Mouse (Mus musculus): ENCODE data around the gene Rai1. TPM values are rescaled to one million over a fixed set of nuclear protein-coding genes. Genes with fewer than 3 reads are reported as not detected.

The Rai1 gene
- polyA plus RNA-seq, 1 experiment from 2014 or later, result 22.6 TPM

GRCm38 (mm10) chr11:60113624-60114023 lies 8.8 kb downstream of the Rai1 start:
- 6% methylated on average over 4 of the region's 4 CpGs for WGBS
- Histone ChIP-seq H3K36me3 (no peaks in the 10 kb centered on the region), H3K9ac (no peak overlapping the region), H3K27ac (peak overlapping the region; percentile 94), H3K4me3 (peak overlapping the region; percentile 50), H3K4me1 (peaks cover 77% of the 10 kb centered on the region), H3K9me3 (no peaks in the 10 kb centered on the region), H3K27me3 (no peaks in the 10 kb centered on the region), H3K4me2 (peak overlapping the region; percentile 91)
- ATAC-seq (ENCODE audit: insufficient number of reproducible peaks, low FRiP score, low TSS enrichment, low read depth), result no peak

DNA sequence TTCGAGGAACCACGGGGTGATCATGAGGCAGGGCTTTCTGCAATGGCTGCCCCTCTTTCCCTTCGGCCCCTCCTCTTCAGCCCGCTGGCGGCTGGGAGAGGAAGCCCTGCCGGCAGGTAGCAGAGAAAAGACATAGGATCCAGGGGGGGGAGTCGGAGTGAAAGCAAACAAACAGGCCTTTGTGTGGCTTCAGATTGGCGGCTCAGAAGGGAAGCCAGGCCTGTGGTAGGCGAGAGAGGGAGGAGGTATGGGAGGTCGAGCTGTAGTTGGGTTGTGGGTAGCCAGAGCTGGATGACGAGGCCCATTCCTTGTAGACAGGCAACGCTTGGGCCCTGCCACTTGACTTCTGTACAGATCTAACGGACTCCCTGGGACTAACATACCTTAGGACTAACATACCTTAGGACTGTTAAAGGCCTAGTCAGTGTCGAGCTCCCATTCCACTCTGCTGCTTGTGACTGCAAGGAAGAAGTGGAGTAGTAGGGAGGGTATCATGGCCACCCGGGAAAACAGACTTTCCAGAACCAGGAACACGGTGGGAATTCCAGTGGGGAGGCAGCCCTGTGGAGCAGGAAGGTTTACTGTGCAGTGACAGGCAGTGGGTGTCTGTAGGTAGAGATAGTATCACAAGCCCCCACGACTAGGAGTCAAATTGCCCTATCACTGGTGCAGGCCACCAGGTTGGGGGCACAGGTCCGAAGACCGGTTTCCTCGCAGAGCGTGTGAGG lies 9.6 kb downstream of the Rai1 start:
- 5% methylated on average over 20 of the region's 21 CpGs for WGBS
- no peak; the same call in 1 of the 2 replicates for ATAC-seq (ENCODE audit: insufficient number of reproducible peaks, low FRiP score, low TSS enrichment, low read depth)
- no peaks in the 10 kb centered on the region for H3K9me3 ChIP-seq
- peaks cover 73% of the 10 kb centered on the region for H3K4me1 ChIP-seq
- H3K4me2 ChIP-seq, result peak overlapping the region; percentile 91
- H3K9ac ChIP-seq, result peak overlapping the region; percentile 40; the same call in 1 of the 2 replicates
- H3K4me3 ChIP-seq, result peak overlapping the region; percentile 50
- H3K27me3 ChIP-seq, result no peaks in the 10 kb centered on the region
- H3K36me3 ChIP-seq, result no peaks in the 10 kb centered on the region
- H3K27ac ChIP-seq, result peak overlapping the region; percentile 94

- 0% methylated on average over 32 of the region's 43 CpGs for WGBS
- H3K4me2 ChIP-seq, result peak overlapping the region; percentile 91
- H3K27ac ChIP-seq, result peak overlapping the region; percentile 94
- no peaks in the 10 kb centered on the region for H3K9me3 ChIP-seq
- H3K27me3 ChIP-seq, result no peaks in the 10 kb centered on the region
- H3K36me3 ChIP-seq, result no peaks in the 10 kb centered on the region
- peak overlapping the region; percentile 50 for H3K4me3 ChIP-seq
- H3K4me1 ChIP-seq, result peaks cover 73% of the 10 kb centered on the region
- peak overlapping the region; percentile 40; the same call in 1 of the 2 replicates for H3K9ac ChIP-seq
- ATAC-seq (ENCODE audit: insufficient number of reproducible peaks, low FRiP score, low TSS enrichment, low read depth), result peak; percentile 96
Measured at GRCm38 (mm10) chr11:60115024-60115538, 10.3 kb downstream of the Rai1 start.

- ATAC-seq (ENCODE audit: insufficient number of reproducible peaks, low FRiP score, low TSS enrichment, low read depth), result no peak
- no peaks in the 10 kb centered on the region for H3K27me3 ChIP-seq
- peak overlapping the region; percentile 50 for H3K4me3 ChIP-seq
- H3K9ac ChIP-seq, result peak overlapping the region; percentile 31; the same call in 1 of the 2 replicates
- no peaks in the 10 kb centered on the region for H3K9me3 ChIP-seq
- H3K27ac ChIP-seq, result peak overlapping the region; percentile 94
- peak overlapping the region; percentile 91 for H3K4me2 ChIP-seq
- peaks cover 75% of the 10 kb centered on the region for H3K4me1 ChIP-seq
- no peaks in the 10 kb centered on the region for H3K36me3 ChIP-seq
- WGBS, result 26% methylated on average over 6 of the region's 6 CpGs
Measured at GRCm38 (mm10) chr11:60115638-60116276, 10.9 kb downstream of the Rai1 start.

DNA sequence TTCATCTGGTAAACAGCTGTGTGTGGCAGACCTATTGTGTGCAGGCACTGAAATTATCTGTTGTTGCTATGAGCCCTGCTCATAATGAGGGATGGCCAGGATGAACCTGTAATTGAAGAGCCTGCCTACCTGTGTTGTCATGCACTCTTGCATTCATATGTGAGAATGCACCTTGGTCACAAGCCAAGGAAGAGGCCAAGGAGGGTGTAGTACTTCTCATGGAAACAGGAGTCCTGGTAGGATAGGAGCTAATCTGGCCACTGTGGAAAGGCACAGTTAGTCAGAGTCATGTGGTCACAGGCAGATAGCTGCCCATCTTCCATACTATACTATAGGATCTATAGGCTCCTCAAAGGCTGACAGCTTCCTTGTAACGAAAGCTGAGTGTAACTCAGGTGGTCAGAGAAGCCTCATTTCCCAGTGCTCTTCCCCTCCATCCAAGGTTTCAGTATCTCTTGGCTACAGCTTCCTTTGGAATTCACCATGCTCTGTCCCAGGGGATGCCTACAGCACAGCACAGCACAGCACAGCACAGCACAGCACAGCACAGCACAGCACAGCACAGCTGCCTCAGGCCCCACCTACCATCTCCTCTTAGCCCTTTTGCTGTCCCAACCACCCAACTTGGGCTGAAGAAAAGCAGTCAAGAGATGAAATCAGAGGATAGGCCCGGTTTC lies 15.9 kb downstream of the Rai1 start:
- peaks cover 36% of the 10 kb centered on the region for H3K4me1 ChIP-seq
- H3K27ac ChIP-seq, result no peak overlapping the region
- 85% methylated on average over 2 of the region's 2 CpGs for WGBS
- no peak overlapping the region for H3K4me2 ChIP-seq
- H3K36me3 ChIP-seq, result no peaks in the 10 kb centered on the region
- H3K4me3 ChIP-seq, result no peak overlapping the region
- H3K9me3 ChIP-seq, result no peaks in the 10 kb centered on the region
- no peak for ATAC-seq (ENCODE audit: insufficient number of reproducible peaks, low FRiP score, low TSS enrichment, low read depth)
- H3K9ac ChIP-seq, result no peak overlapping the region
- H3K27me3 ChIP-seq, result no peaks in the 10 kb centered on the region

- no peak overlapping the region for H3K9ac ChIP-seq
- peaks cover 43% of the 10 kb centered on the region for H3K4me1 ChIP-seq
- ATAC-seq (ENCODE audit: insufficient number of reproducible peaks, low FRiP score, low TSS enrichment, low read depth), result no peak
- no peak overlapping the region for H3K27ac ChIP-seq
- H3K4me3 ChIP-seq, result no peak overlapping the region
- no peaks in the 10 kb centered on the region for H3K9me3 ChIP-seq
- no peaks in the 10 kb centered on the region for H3K36me3 ChIP-seq
- no peak overlapping the region for H3K4me2 ChIP-seq
- no peaks in the 10 kb centered on the region for H3K27me3 ChIP-seq
Measured at GRCm38 (mm10) chr11:60122611-60123010, 17.8 kb downstream of the Rai1 start.

- peaks cover 26% of the 10 kb centered on the region for H3K4me1 ChIP-seq
- no peak overlapping the region for H3K4me2 ChIP-seq
- 0 out of 2 replicates have a peak overlapping the region, but pooled peaks have one; percentile 4 for H3K27ac ChIP-seq
- no peak for ATAC-seq (ENCODE audit: insufficient number of reproducible peaks, low FRiP score, low TSS enrichment, low read depth)
- H3K9ac ChIP-seq, result no peak overlapping the region
- H3K27me3 ChIP-seq, result no peaks in the 10 kb centered on the region
- H3K36me3 ChIP-seq, result no peaks in the 10 kb centered on the region
- no peaks in the 10 kb centered on the region for H3K9me3 ChIP-seq
- H3K4me3 ChIP-seq, result no peak overlapping the region
Measured at GRCm38 (mm10) chr11:60127048-60127447, 22.2 kb downstream of the Rai1 start.

GRCm38 (mm10) chr11:60127863-60128512 lies 23.2 kb downstream of the Rai1 start:
- no peaks in the 10 kb centered on the region for H3K9me3 ChIP-seq
- peak overlapping the region; percentile 4; the same call in 1 of the 2 replicates for H3K27ac ChIP-seq
- no peak overlapping the region for H3K9ac ChIP-seq
- no peaks in the 10 kb centered on the region for H3K27me3 ChIP-seq
- peak; percentile 42; the same call in 1 of the 2 replicates for ATAC-seq (ENCODE audit: insufficient number of reproducible peaks, low FRiP score, low TSS enrichment, low read depth)
- H3K4me2 ChIP-seq, result no peak overlapping the region
- H3K4me1 ChIP-seq, result peaks cover 29% of the 10 kb centered on the region
- H3K4me3 ChIP-seq, result no peak overlapping the region
- WGBS, result 48% methylated on average over 4 of the region's 4 CpGs
- no peaks in the 10 kb centered on the region; the same call in 1 of the 2 replicates for H3K36me3 ChIP-seq

GRCm38 (mm10) chr11:60130516-60130915 lies 25.7 kb downstream of the Rai1 start:
- H3K27ac ChIP-seq, result peak overlapping the region; percentile 44; the same call in 1 of the 2 replicates
- peaks cover 42% of the 10 kb centered on the region for H3K4me1 ChIP-seq
- no peak for ATAC-seq (ENCODE audit: insufficient number of reproducible peaks, low FRiP score, low TSS enrichment, low read depth)
- no peaks in the 10 kb centered on the region for H3K9me3 ChIP-seq
- WGBS, result 34% methylated on average over 6 of the region's 6 CpGs
- H3K36me3 ChIP-seq, result no peaks in the 10 kb centered on the region; the same call in 1 of the 2 replicates
- H3K9ac ChIP-seq, result no peak overlapping the region
- no peak overlapping the region for H3K4me2 ChIP-seq
- H3K27me3 ChIP-seq, result no peaks in the 10 kb centered on the region
- no peak overlapping the region for H3K4me3 ChIP-seq

DNA sequence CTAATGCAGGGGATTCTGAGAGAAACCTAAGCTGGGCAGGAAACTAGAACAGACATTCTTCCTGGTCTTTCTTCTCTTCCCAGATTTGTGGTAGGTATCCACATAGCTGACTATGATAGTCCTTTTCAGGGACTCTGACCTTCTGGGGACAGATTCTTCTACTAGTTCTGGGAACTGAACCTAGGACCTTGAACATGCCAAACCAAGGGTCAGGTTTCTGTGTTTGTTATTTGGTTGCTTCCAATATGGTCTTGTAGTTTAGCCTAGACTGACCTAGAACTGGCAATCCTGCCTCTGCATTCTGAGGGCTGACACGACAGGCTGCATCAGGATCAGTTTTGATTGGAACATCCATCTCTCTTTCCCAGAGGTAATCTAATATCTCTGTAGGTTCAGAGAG lies 27.2 kb downstream of the Rai1 start:
- ATAC-seq (ENCODE audit: insufficient number of reproducible peaks, low FRiP score, low TSS enrichment, low read depth), result no peak
- Histone ChIP-seq H3K27ac (no peak overlapping the region), H3K9ac (no peak overlapping the region), H3K4me1 (peaks cover 32% of the 10 kb centered on the region), H3K36me3 (no peaks in the 10 kb centered on the region; the same call in 1 of the 2 replicates), H3K4me2 (no peak overlapping the region), H3K27me3 (no peaks in the 10 kb centered on the region), H3K4me3 (no peak overlapping the region), H3K9me3 (no peaks in the 10 kb centered on the region)
- WGBS, result 68% methylated on average over 1 of the region's 1 CpGs

DNA sequence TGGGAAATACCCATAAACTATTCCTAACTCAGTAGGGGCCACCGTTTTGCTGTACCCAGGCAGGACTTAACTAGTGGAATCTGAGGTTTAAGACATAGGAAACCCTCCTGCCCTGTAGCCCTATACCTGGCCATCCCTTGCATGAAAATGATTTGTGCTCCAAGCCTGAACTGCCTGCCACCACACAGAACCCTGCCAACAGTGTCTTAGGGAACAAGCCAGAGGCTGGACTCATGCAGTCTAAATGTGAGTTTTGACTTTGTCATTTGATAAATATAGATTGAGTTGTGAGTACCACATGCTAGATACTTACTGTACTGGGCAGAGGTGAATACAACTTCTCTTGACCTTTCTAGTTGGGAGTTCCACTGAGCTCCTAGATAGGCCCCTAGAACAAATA lies 31.7 kb downstream of the Rai1 start:
- no peaks in the 10 kb centered on the region for H3K27me3 ChIP-seq
- no peak for ATAC-seq (ENCODE audit: insufficient number of reproducible peaks, low FRiP score, low TSS enrichment, low read depth)
- no peak overlapping the region for H3K4me2 ChIP-seq
- peaks cover 42% of the 10 kb centered on the region for H3K4me1 ChIP-seq
- no peak overlapping the region for H3K4me3 ChIP-seq
- H3K9ac ChIP-seq, result no peak overlapping the region
- H3K9me3 ChIP-seq, result no peaks in the 10 kb centered on the region
- 56% methylated on average over 1 of the region's 1 CpGs for WGBS
- H3K36me3 ChIP-seq, result no peaks in the 10 kb centered on the region; the same call in 1 of the 2 replicates
- H3K27ac ChIP-seq, result no peak overlapping the region
